Mouse (Mus musculus) hindbrain, embryonic 12.5 days (tissue): Measurements from ENCODE around the gene C2cd4b. TPM values are rescaled to one million over a fixed set of nuclear protein-coding genes. Genes with fewer than 3 reads are reported as not detected.
"Not testable (repeated sequence)": the region's sequence is repeated elsewhere in the genome, so short reads cannot be mapped to it uniquely, and the experiment has no call there.

Source experiments
- ATAC-seq: fragments of 200-750 bp; cut with Nextera tagmentation; 2 replicates; pipeline ENCODE4 v1.8.0; 2017; ENCODE audit warnings: moderate TSS enrichment; ENCODE audit not compliant: low FRiP score
- H3K27ac ChIP-seq: fragments of 300-500 bp; sonication (generic); 2 replicates; pipeline ENCODE4 v1.5.1; 2016; ENCODE audit warnings: mild to moderate bottlenecking
- H3K27me3 ChIP-seq: fragments of 300-500 bp; sonication (generic); 2 replicates; pipeline ENCODE4 v1.6.1; 2016; ENCODE audit warnings: mild to moderate bottlenecking
- H3K36me3 ChIP-seq: fragments of 300-500 bp; sonication (generic); 2 replicates; pipeline ENCODE4 v1.6.1; 2016; ENCODE audit warnings: mild to moderate bottlenecking
- H3K4me1 ChIP-seq: fragments of 300-500 bp; sonication (generic); 2 replicates; pipeline ENCODE4 v1.6.1; 2016
- H3K4me2 ChIP-seq: fragments of 300-500 bp; sonication (generic); replicated peaks from 2 replicates; pipeline ENCODE4 v1.6.1; 2016; ENCODE audit warnings: mild to moderate bottlenecking
- H3K4me3 ChIP-seq: fragments of 300-500 bp; sonication (generic); 2 replicates; pipeline ENCODE4 v1.5.1; 2016; ENCODE audit warnings: mild to moderate bottlenecking
- H3K9ac ChIP-seq: fragments of 300-500 bp; sonication (generic); 2 replicates; pipeline ENCODE4 v1.6.1; 2016; ENCODE audit warnings: mild to moderate bottlenecking, moderate library complexity
- H3K9me3 ChIP-seq: fragments of 300-500 bp; sonication (generic); replicated peaks from 2 replicates; pipeline ENCODE4 v1.6.1; 2016; ENCODE audit warnings: mild to moderate bottlenecking
- WGBS: fragments of 180-500 bp; shearing (Covaris S2); methylation state at CpG from one replicate; pipeline ENCODE4 v1.1.7; 2016; 5-methylcytosine and 5-hydroxymethylcytosine counted together
- polyA plus RNA-seq: library from polyadenylated mRNA; unstranded; fragments of >200 nt; fragmentation: Nextera tagmentation; extraction: Ambion mirVana; gene quantifications from 2 replicates; pipeline ENCODE4 v1.2.1, GENCODE M21; 2016

Gene C2cd4b
- polyA plus RNA-seq, 1 experiment from 2014 or later: 0.52 TPM

DNA sequence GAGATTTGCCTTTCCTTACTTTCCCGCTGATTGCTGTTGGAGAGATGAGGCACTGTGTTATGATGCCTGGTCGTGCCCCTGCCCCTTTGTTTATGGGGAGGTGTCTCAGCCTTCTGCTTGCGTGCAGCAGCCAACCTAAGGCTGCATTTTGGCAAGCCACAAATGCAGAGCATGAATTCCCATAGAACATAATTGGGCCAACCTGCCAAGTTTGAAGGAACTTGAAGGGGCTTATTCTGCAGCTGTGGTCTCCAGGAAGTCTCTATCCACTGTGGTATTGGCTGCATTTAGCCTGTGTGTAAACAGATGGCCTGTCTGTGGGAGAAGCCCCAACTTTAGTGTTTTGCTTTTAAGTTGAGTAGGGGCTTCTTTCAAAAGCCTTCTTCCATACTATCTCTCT lies 4.5 kb upstream of the C2cd4b start:
- H3K27ac ChIP-seq: no peak overlapping the region
- H3K9me3 ChIP-seq: no peaks in the 10 kb centered on the region
- no peak overlapping the region for H3K4me2 ChIP-seq
- WGBS: 69% methylated on average over 3 of the region's 3 CpGs
- no peaks in the 10 kb centered on the region for H3K36me3 ChIP-seq
- H3K4me1 ChIP-seq: peaks cover 6% of the 10 kb centered on the region
- no peak overlapping the region for H3K4me3 ChIP-seq
- H3K9ac ChIP-seq: no peak overlapping the region
- ATAC-seq: no peak
- H3K27me3 ChIP-seq: peaks cover 19% of the 10 kb centered on the region

DNA sequence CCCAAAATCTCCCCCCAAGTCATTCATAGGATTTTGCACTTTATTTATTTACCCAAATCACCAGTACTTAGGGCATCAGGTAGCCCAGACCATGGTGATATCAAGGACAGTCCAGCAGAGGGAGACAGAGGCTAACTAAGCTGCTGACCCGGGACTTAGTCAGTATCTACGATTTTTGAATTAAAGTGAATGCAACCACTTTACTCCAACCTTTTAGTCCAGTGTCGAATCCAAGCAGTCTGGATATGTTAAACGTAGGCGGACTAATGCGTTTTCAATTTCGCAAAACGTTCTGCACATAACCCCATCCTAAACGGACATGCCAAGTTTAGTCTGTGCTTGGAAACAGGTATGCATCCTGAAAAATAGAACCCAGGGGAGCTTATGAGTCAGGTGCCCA lies 551 bp upstream of the C2cd4b start:
- Histone ChIP-seq H3K27ac (no peak overlapping the region), H3K4me1 (peaks cover 13% of the 10 kb centered on the region), H3K36me3 (no peaks in the 10 kb centered on the region), H3K9me3 (no peaks in the 10 kb centered on the region), H3K4me2 (peak overlapping the region; percentile 94), H3K9ac (no peak overlapping the region), H3K4me3 (peak overlapping the region; percentile 68), H3K27me3 (peaks cover 26% of the 10 kb centered on the region)
- no peak for ATAC-seq
- WGBS: 4% methylated on average over 9 of the region's 9 CpGs

DNA sequence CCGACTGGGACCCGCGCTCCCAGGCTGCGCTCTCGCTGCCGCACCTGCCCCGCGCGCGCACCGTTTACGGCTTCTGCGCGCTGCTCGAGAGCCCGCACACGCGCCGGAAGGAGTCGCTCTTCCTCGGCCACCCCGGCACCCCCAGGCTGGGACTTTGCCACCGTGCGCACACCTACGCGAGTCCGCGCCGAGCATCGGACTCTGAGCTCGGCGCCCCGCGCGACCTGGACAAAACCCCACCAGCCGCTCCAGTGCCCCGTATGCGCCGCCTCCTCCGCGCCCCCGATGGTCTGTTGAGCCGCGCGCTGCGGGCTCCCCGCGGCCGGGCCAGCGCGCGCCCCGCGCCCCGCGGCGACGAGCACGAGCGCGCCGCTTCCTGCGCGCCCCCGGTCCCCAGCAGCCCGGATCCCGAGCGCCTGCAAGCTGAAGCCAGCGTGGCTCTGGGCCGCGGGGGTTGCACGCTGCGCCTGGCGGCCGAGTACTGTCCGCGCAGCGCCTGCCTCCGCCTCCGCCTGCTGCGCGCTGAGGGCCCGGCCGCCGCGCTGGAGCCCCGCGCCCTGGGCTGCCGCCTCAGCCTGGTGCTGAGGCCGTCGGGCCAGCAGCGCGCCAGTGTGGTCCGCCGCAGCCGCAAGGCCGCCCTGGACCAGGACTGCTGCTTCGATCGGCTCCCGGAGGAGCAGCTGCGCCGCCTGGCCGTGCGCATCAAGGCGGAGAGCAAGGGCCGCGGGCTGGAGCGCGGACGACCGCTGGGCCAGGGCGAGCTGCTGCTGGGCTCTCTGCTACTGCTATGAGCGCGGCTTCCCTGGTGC lies 923 bp downstream of the C2cd4b start:
- H3K9me3 ChIP-seq, H3K36me3 ChIP-seq: not testable (repeated sequence)
- peak overlapping the region; percentile 85 for H3K27ac ChIP-seq
- WGBS: 2% methylated on average over 101 of the region's 114 CpGs
- peaks cover 13% of the 10 kb centered on the region for H3K4me1 ChIP-seq
- peak overlapping the region; percentile 71 for H3K9ac ChIP-seq
- ATAC-seq: peak; percentile 92
- peaks cover 26% of the 10 kb centered on the region for H3K27me3 ChIP-seq
- H3K4me2 ChIP-seq: peak overlapping the region; percentile 94
- peak overlapping the region; percentile 68 for H3K4me3 ChIP-seq

DNA sequence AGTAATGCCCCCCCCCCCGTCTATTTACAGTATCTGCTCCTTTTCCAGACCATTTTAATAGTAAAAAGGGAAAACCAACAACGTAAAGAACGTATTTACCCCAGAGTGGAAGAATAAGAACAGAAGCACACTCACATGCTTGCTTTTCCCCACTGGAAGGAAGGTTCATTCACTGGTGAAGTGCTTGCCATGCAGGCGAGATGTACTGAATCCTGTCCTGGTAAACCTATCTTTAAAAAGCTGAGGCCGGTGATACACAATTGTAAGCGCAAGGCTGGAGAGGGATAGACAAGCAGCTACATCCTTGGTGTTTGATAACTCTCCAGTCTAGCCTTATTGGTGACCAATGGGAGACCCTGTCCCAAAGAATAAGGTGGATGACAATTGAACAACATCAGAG lies 1.8 kb downstream of the C2cd4b start:
- Histone ChIP-seq H3K9ac (peak overlapping the region; percentile 71; the same call in 1 of the 2 replicates), H3K4me1 (peaks cover 13% of the 10 kb centered on the region)
- 64% methylated on average over 6 of the region's 6 CpGs for WGBS

DNA sequence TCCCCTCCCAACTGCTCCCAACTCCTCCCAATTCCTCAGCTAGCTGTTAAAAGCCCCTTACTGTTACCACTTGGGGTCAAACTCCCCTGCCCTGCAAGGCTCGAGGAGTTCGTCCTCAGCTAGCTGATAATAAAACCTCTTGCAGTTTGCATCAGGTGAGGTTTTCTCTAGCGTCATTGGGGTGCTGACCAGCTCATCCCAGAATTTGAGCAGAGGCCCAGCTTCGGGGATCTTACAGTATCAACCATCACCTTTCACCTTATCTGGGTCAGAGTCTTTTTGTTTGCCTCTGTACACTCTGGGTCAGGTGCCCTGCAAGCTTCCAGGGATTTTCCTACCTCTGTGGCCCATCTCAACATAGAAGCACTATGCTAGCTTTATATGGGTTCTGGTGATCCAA lies 4.1 kb downstream of the C2cd4b start:
- Histone ChIP-seq H3K4me2 (no peak overlapping the region), H3K9ac (no peak overlapping the region), H3K9me3 (no peaks in the 10 kb centered on the region), H3K4me3 (no peak overlapping the region), H3K36me3 (no peaks in the 10 kb centered on the region), H3K4me1 (peaks cover 15% of the 10 kb centered on the region), H3K27me3 (peaks cover 19% of the 10 kb centered on the region), H3K27ac (no peak overlapping the region)
- ATAC-seq: no peak
- 81% methylated on average over 4 of the region's 4 CpGs for WGBS

More for the DNA sequence above, 1.8 kb downstream of the C2cd4b start:
- Histone ChIP-seq H3K9me3 (no peaks in the 10 kb centered on the region), H3K4me2 (peak overlapping the region; percentile 94), H3K27me3 (peaks cover 26% of the 10 kb centered on the region), H3K27ac (no peak overlapping the region), H3K36me3 (no peaks in the 10 kb centered on the region), H3K4me3 (peak overlapping the region; percentile 68; the same call in 1 of the 2 replicates)
- no peak for ATAC-seq

DNA sequence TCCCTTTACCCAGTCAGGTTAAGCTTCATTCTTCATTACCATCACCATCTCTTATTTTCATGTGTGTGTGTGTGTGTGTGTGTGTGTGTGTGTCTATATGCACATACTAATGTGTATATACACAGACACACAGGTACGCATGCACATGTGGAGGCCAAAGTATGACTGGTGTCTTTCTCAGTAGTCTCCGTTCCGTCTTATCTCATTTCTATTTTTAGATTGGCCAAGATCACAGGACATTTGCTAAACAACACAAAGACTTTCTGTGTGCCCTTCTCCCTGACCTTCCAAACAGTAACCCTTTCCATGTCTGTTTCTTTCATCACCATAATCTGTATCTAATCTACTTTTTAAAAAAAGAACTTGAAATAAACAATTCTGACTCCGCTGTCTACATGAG lies 7.2 kb downstream of the C2cd4b start:
- no peak for ATAC-seq
- no peaks in the 10 kb centered on the region for H3K9me3 ChIP-seq
- 92% methylated on average over 4 of the region's 4 CpGs for WGBS
- H3K36me3 ChIP-seq: no peaks in the 10 kb centered on the region
- H3K4me2 ChIP-seq: no peak overlapping the region
- H3K4me3 ChIP-seq: no peak overlapping the region
- H3K9ac ChIP-seq: no peak overlapping the region
- 0 out of 2 replicates have a peak, but pooled peaks cover 3% of the 10 kb centered on the region for H3K4me1 ChIP-seq
- H3K27me3 ChIP-seq: no peaks in the 10 kb centered on the region; the same call in 1 of the 2 replicates
- H3K27ac ChIP-seq: no peak overlapping the region

DNA sequence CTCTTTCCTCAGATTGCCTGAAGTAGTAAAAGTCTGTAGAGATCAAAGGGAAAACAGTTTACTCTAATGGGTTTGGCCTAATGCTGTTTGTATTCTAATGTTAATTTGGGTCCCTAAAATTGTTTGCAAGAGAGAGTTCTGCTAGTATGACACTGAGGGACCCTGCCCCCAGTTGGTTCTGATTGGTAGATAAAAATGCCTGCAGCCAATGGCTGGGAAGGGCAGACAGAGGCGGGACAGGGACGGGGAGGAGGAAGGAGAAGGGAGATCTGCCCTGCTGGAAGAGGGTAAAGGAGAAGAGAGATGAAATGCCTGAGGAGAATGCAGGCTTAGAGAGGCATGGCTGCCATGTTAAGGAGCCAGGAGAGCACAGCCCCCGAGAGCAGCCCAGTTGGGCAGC lies 7.7 kb downstream of the C2cd4b start:
- Histone ChIP-seq H3K27ac (no peak overlapping the region), H3K4me1 (0 out of 2 replicates have a peak, but pooled peaks cover 3% of the 10 kb centered on the region)
- WGBS: 34% methylated on average over 3 of the region's 3 CpGs

DNA sequence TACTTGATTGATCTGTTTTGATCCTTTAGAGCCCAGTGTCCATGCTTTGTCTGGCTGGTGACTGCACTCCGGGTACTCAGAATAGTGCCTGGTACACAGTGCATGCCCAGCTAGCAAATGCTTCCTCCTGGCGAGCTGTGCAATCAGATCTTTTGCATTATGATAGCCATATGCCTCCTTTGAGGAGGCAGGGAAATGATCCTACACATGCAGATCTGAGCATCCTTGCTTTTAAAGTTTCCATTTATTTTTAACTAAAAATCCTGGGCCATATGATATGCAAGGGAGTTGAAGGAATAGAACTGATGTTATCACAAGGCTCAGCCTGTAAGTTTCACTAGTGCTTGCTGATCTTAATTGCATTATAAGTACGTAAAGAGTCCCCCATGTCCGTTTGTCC lies 9.6 kb downstream of the C2cd4b start:
- Histone ChIP-seq H3K27me3 (no peaks in the 10 kb centered on the region), H3K4me2 (no peak overlapping the region), H3K4me1 (0 out of 2 replicates have a peak, but pooled peaks cover 3% of the 10 kb centered on the region), H3K4me3 (no peak overlapping the region), H3K36me3 (no peaks in the 10 kb centered on the region), H3K9ac (no peak overlapping the region), H3K27ac (no peak overlapping the region), H3K9me3 (no peaks in the 10 kb centered on the region)
- 81% methylated on average over 4 of the region's 4 CpGs for WGBS
- ATAC-seq: no peak

More for the DNA sequence above, 7.7 kb downstream of the C2cd4b start:
- no peak for ATAC-seq
- no peaks in the 10 kb centered on the region for H3K9me3 ChIP-seq
- H3K27me3 ChIP-seq: no peaks in the 10 kb centered on the region
- H3K36me3 ChIP-seq: no peaks in the 10 kb centered on the region
- H3K9ac ChIP-seq: no peak overlapping the region
- no peak overlapping the region for H3K4me2 ChIP-seq
- no peak overlapping the region for H3K4me3 ChIP-seq

DNA sequence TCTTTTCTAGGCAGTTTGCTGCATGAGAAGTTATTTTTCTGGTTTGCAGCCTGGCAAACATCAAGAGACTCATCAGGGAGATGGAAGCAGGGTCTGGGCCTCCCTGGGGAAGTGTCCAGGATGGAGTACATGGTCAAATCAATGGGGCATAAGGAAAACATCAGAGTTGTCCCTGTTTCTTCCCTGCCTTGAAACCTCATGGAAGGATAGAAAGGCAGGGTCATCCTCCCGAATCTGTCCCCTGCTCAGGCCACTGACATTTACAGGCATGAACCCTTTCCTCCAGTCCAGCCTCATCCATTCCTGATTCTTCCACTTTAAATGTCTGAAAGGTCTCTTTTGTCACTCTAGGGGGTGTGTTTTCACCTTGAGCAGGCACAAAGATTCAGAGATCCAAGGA lies 10.2 kb downstream of the C2cd4b start:
- WGBS: 69% methylated on average over 1 of the region's 1 CpGs
- Histone ChIP-seq H3K9ac (no peak overlapping the region), H3K4me2 (no peak overlapping the region), H3K27me3 (no peaks in the 10 kb centered on the region), H3K4me1 (0 out of 2 replicates have a peak, but pooled peaks cover 3% of the 10 kb centered on the region), H3K27ac (no peak overlapping the region), H3K9me3 (no peaks in the 10 kb centered on the region), H3K4me3 (no peak overlapping the region), H3K36me3 (no peaks in the 10 kb centered on the region)
- ATAC-seq: no peak

DNA sequence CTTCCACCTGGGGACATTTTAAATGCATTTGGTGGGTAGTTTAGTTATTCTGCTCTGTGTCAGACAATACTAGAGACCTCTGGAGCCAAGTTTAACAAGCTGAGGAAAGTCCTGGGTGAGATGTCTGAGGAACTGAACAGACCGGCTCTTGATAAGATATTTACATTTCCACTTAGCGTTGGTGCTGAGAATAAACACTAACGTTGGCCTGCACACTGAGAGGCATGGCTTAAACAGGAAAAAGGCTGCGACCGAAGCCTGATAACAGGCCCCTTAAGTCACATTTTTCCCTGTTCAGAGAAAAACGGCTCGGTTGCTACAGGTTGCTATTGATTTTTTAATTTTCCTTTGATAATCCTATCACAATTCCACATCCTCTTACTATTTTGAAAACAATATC lies 12.1 kb downstream of the C2cd4b start:
- 0 out of 2 replicates have a peak, but pooled peaks cover 3% of the 10 kb centered on the region for H3K4me1 ChIP-seq
- H3K9me3 ChIP-seq: no peaks in the 10 kb centered on the region
- H3K4me3 ChIP-seq: no peak overlapping the region
- H3K4me2 ChIP-seq: no peak overlapping the region
- H3K27me3 ChIP-seq: no peaks in the 10 kb centered on the region
- H3K9ac ChIP-seq: no peak overlapping the region
- no peak overlapping the region for H3K27ac ChIP-seq
- 88% methylated on average over 7 of the region's 7 CpGs for WGBS
- ATAC-seq: no peak
- H3K36me3 ChIP-seq: no peaks in the 10 kb centered on the region

DNA sequence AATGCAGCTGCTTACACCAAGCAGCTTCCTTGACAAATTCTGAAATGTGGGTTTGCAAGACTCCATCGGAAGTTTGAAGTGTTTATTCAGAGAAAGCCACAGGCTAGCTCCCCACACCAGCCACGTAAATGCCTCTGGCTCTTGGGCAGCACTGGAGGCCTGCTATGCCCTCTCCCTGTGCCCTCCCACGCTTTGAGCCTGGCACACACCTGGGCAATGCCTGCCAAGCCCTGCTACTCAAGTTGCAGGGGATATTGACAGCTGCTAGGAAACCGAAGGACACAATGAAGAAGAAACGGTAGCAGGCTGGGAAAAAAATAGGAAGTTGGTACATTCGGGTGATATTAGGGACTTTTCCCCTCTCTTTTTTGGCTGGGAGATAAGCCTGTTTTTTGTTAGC lies 15.0 kb downstream of the C2cd4b start:
- Histone ChIP-seq H3K4me2 (no peak overlapping the region), H3K4me1 (0 out of 2 replicates have a peak, but pooled peaks cover 2% of the 10 kb centered on the region), H3K9ac (no peak overlapping the region), H3K27ac (no peak overlapping the region), H3K36me3 (no peaks in the 10 kb centered on the region), H3K27me3 (no peaks in the 10 kb centered on the region), H3K9me3 (no peaks in the 10 kb centered on the region), H3K4me3 (no peak overlapping the region)
- WGBS: 85% methylated on average over 6 of the region's 6 CpGs
- ATAC-seq: no peak

DNA sequence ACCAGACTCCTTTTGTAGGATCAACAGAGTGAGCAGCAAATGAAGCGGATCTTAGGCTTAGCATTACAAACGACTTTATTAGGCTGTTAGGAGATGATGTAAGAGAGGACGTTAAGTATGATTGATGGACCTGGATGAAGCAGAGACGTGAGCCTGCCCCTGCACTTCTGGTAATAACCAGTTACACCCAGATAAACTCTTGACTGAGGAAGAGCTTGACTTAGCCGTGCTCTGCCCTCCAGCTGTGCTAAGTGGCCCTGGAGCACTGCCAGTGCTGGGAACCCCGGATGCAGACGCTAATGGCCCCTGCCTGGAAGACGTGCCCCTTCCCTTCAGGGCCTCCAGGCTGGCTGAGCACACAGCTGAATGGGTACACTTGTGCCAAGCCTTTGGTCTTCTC lies 19.3 kb downstream of the C2cd4b start:
- WGBS: 44% methylated on average over 8 of the region's 8 CpGs
- H3K27ac ChIP-seq: no peak overlapping the region

DNA sequence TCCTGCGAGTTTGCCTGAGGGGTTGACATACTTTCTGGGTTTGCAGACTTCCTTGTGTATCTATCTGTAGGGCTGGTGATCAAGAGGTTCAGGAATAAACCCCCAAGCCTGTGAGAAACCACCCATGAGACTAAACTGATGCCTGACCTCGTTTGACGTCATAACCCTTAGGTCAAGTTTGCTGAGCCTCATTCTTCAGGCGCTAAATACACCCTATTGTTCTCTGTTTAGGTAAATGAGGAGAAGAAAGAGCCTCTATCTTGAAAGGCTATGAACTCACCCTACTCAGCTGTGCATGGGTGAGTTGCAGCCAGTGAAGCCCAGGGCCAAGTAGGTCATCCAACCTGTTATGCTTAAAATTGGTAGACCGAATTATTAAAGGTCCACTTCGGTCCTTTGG lies 23.5 kb downstream of the C2cd4b start:
- no peak for ATAC-seq
- no peak overlapping the region for H3K4me2 ChIP-seq
- 68% methylated on average over 6 of the region's 6 CpGs for WGBS

More for the DNA sequence above, 19.3 kb downstream of the C2cd4b start:
- no peak overlapping the region for H3K4me2 ChIP-seq
- H3K36me3 ChIP-seq: no peaks in the 10 kb centered on the region
- 0 out of 2 replicates have a peak, but pooled peaks cover 2% of the 10 kb centered on the region for H3K4me1 ChIP-seq
- ATAC-seq: peak; percentile 56; the same call in 1 of the 2 replicates
- H3K4me3 ChIP-seq: no peak overlapping the region
- no peak overlapping the region for H3K9ac ChIP-seq
- H3K9me3 ChIP-seq: no peaks in the 10 kb centered on the region
- no peaks in the 10 kb centered on the region for H3K27me3 ChIP-seq

More for the DNA sequence above, 23.5 kb downstream of the C2cd4b start:
- no peaks in the 10 kb centered on the region for H3K27me3 ChIP-seq
- H3K4me1 ChIP-seq: 0 out of 2 replicates have a peak, but pooled peaks cover 2% of the 10 kb centered on the region
- H3K9me3 ChIP-seq: no peaks in the 10 kb centered on the region
- no peak overlapping the region for H3K9ac ChIP-seq
- H3K4me3 ChIP-seq: no peak overlapping the region
- no peak overlapping the region for H3K27ac ChIP-seq
- no peaks in the 10 kb centered on the region for H3K36me3 ChIP-seq
